In genomic region chr1:167308261-167309054, GRCm38 (mm10) we compare ENCODE assay signal across 8 mouse cellular contexts. TPM values are rescaled to one million over a fixed set of nuclear protein-coding genes. Genes with fewer than 3 reads are reported as not detected.
DNase-seq lines count a peak whose midpoint lies in the region; ATAC-seq and TF ChIP-seq lines count a peak whose summit lies in the region.

Gene Tmco1, plus strand, starts transcription at chr1:167308378.

- peak; percentile 99 for ATAC-seq in embryonic facial prominence, embryonic 14.5 days (ENCODE audit: low read depth)
- ATAC-seq in limb, embryonic 14.5 days (ENCODE audit: low FRiP score, low read depth), result peak; percentile 97
- peak; percentile 98 for ATAC-seq in midbrain, postnatal 0 days (ENCODE audit: low FRiP score)

- no peaks in the 10 kb centered on the region for H3K9me3 ChIP-seq in embryonic facial prominence, embryonic 14.5 days (ENCODE audit: control insufficient read depth, low read length)
- H3K9me3 ChIP-seq in limb, embryonic 14.5 days (ENCODE audit: control insufficient read depth, low read length), result no peaks in the 10 kb centered on the region
- H3K9me3 ChIP-seq in midbrain, postnatal 0 days (ENCODE audit: low read length), result no peaks in the 10 kb centered on the region

- under 1% methylated on average over 46 of the region's 82 CpGs for WGBS in embryonic facial prominence, embryonic 14.5 days
- under 1% methylated on average over 76 of the region's 82 CpGs for WGBS in limb, embryonic 14.5 days
- WGBS in midbrain, postnatal 0 days, result under 1% methylated on average over 74 of the region's 82 CpGs

- peak within 1 kb of the TSS; percentile 96 for H3K27ac ChIP-seq in embryonic facial prominence, embryonic 14.5 days (replicated peaks; ENCODE audit: low read depth, low read length)
- peak within 1 kb of the TSS; percentile 97 for H3K27ac ChIP-seq in limb, embryonic 14.5 days (replicated peaks; ENCODE audit: low read depth, low read length)
- H3K27ac ChIP-seq in midbrain, postnatal 0 days (ENCODE audit: low read depth, low read length), result peak within 1 kb of the TSS; percentile 96

- no peaks in the 10 kb centered on the region for H3K27me3 ChIP-seq in embryonic facial prominence, embryonic 14.5 days (replicated peaks; ENCODE audit: control insufficient read depth, insufficient read depth, low read length)
- H3K27me3 ChIP-seq in limb, embryonic 14.5 days (ENCODE audit: control insufficient read depth, insufficient read depth, low read length), result no peaks in the 10 kb centered on the region
- H3K27me3 ChIP-seq in midbrain, postnatal 0 days (ENCODE audit: insufficient read depth, low read length), result no peaks in the 10 kb centered on the region

- H3K4me1 ChIP-seq in embryonic facial prominence, embryonic 14.5 days (ENCODE audit: control insufficient read depth, insufficient read depth, low read length), result peaks cover 12% of the 10 kb centered on the region
- H3K4me1 ChIP-seq in limb, embryonic 14.5 days (ENCODE audit: control insufficient read depth, insufficient read depth, low read length), result peaks cover 9% of the 10 kb centered on the region; the same call in 1 of the 2 replicates
- no peaks in the 10 kb centered on the region; the same call in 1 of the 2 replicates for H3K4me1 ChIP-seq in midbrain, postnatal 0 days (ENCODE audit: insufficient read depth, low read length)

- peak; percentile 97 for DNase-seq in 3T3-L1 (ENCODE audit: low read depth, low spot score)
- DNase-seq in adrenal gland, postnatal 4 days (ENCODE audit: low spot score in 2 of 2), result peak; percentile 98 to 99
- DNase-seq in embryonic facial prominence, embryonic 14.5 days (ENCODE audit: low spot score), result peak; percentile 98
- DNase-seq in heart, adult 8-10 months (ENCODE audit: low spot score), result peak; percentile 96
- DNase-seq in kidney, adult 9 months, result peak; percentile 98
- DNase-seq in limb, embryonic 14.5 days (ENCODE audit: low spot score), result peak; percentile 95
- DNase-seq in midbrain, postnatal 0 days (ENCODE audit: low spot score), result peak; percentile 98
- peak; percentile 96 to 98 for DNase-seq in spleen, postnatal 14 days (ENCODE audit: low spot score in 2 of 2)

- peaks cover 25% of the 10 kb centered on the region; the same call in 1 of the 2 replicates for H3K36me3 ChIP-seq in embryonic facial prominence, embryonic 14.5 days (ENCODE audit: control insufficient read depth, insufficient read depth, low read length)
- peaks cover 15% of the 10 kb centered on the region for H3K36me3 ChIP-seq in limb, embryonic 14.5 days (ENCODE audit: control insufficient read depth, insufficient read depth, low read length)
- H3K36me3 ChIP-seq in midbrain, postnatal 0 days (ENCODE audit: insufficient read depth, low read length), result peaks cover 3% of the 10 kb centered on the region

- peak within 1 kb of the TSS; percentile 84 for H3K4me3 ChIP-seq in embryonic facial prominence, embryonic 14.5 days (ENCODE audit: low read depth, low read length)
- H3K4me3 ChIP-seq in limb, embryonic 14.5 days (replicated peaks; ENCODE audit: low read length), result peak within 1 kb of the TSS; percentile 83
- H3K4me3 ChIP-seq in midbrain, postnatal 0 days (ENCODE audit: low read depth, low read length), result peak within 1 kb of the TSS; percentile 77

- peak within 1 kb of the TSS; percentile 86 for H3K4me2 ChIP-seq in embryonic facial prominence, embryonic 14.5 days (ENCODE audit: low read depth, low read length)
- peak within 1 kb of the TSS; percentile 86 for H3K4me2 ChIP-seq in limb, embryonic 14.5 days (replicated peaks; ENCODE audit: low read depth, low read length, severe bottlenecking)
- peak within 1 kb of the TSS; percentile 81 for H3K4me2 ChIP-seq in midbrain, postnatal 0 days (ENCODE audit: low read depth, low read length, poor library complexity, severe bottlenecking)

- peak within 1 kb of the TSS; percentile 97 for H3K9ac ChIP-seq in embryonic facial prominence, embryonic 14.5 days (ENCODE audit: low read depth, low read length)
- H3K9ac ChIP-seq in limb, embryonic 14.5 days (ENCODE audit: low read depth, low read length, severe bottlenecking), result peak within 1 kb of the TSS; percentile 98
- H3K9ac ChIP-seq in midbrain, postnatal 0 days (replicated peaks; ENCODE audit: low read length, poor library complexity, severe bottlenecking), result peak within 1 kb of the TSS; percentile 95

- peak; percentile 47 for TF ChIP-seq CTCF in midbrain, postnatal 0 days (IDR thresholded peaks at IDR 0.05)

- peak; percentile 95 for TF ChIP-seq POLR2A in limb, embryonic 14.5 days (IDR thresholded peaks at IDR 0.05; ENCODE audit: borderline replicate concordance, extremely low read depth, insufficient read depth, insufficient read length)

RNA-seq across cellular contexts. Expression of gene Tmco1, which starts in this region (rescaled TPM):
- 100 to 1,000 TPM; 102 to 104 TPM for total RNA-seq in adrenal gland, postnatal 4 days (2021)
- 80.6 and 90.0 TPM in 2 replicates for polyA plus RNA-seq in embryonic facial prominence, embryonic 14.5 days (2014; fragmentation: Nextera tagmentation; extraction: Ambion mirVana)
- 10 to 100 TPM; 92.5 to 99.4 (median 98.8) TPM for total RNA-seq in heart, adult 8-10 months (2022)
- 73.4 and 86.4 TPM in 2 replicates for polyA plus RNA-seq in limb, embryonic 14.5 days (2012; rRNA removed)
- polyA plus RNA-seq in limb, embryonic 14.5 days (2014; fragmentation: Nextera tagmentation; extraction: Ambion mirVana), result 84.6 and 86.5 TPM in 2 replicates
- 40.7 and 52.5 TPM in 2 replicates for total RNA-seq in midbrain, postnatal 0 days (2014; rRNA removed)
- polyA plus RNA-seq in midbrain, postnatal 0 days (2015; fragmentation: Nextera tagmentation; extraction: Ambion mirVana), result 74.4 and 74.9 TPM in 2 replicates

Comparison
In these comparisons a context has a peak if more than half of its experiments do, and no peak if none do; other contexts are left out.
1. Peak in every context shown above with its lines: DNase-seq, ATAC-seq, H3K4me3 ChIP-seq and H3K27ac ChIP-seq.